Mouse (Mus musculus): ENCODE measurements around the gene Lrp8. TPM values are rescaled to one million over a fixed set of nuclear protein-coding genes. Genes with fewer than 3 reads are reported as not detected.

Gene Lrp8
- polyA plus RNA-seq, 1 experiment from 2014 or later: 1.2 TPM

DNA sequence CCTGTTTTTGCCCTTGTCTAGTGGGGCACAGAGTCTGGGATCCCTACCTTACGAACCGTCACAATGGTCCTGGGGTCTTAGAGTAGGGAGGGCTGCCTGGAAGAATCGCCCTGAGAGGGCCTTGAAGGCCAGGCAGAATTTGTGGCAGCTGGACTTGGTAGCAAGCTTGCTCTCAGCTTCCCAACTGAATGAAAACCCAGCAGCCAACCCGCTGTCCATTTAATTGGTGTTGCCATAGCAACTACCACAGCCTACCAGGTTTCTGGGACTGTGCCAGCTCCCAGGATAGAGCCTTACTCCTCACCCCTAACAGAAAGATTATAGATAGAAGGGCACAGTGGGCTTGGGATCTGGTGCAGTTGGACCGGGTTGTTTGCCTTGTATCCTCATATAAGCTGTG is 34.7 kb downstream of the Lrp8 start:
- H3K9ac ChIP-seq (replicated peaks; ENCODE audit: low read length): no peak overlapping the region
- H3K36me3 ChIP-seq (ENCODE audit: insufficient read depth, low read length): no peaks in the 10 kb centered on the region
- H3K9me3 ChIP-seq (ENCODE audit: low read length): no peaks in the 10 kb centered on the region
- no peak overlapping the region for H3K4me2 ChIP-seq (replicated peaks; ENCODE audit: low read depth, low read length)
- no peak for ATAC-seq (ENCODE audit: low FRiP score, low TSS enrichment)
- 75% methylated on average over 5 of the region's 5 CpGs for WGBS
- peaks cover 15% of the 10 kb centered on the region for H3K4me1 ChIP-seq (ENCODE audit: insufficient read depth, low read length)
- H3K4me3 ChIP-seq (ENCODE audit: low read length): no peak overlapping the region
- no peaks in the 10 kb centered on the region for H3K27me3 ChIP-seq (ENCODE audit: insufficient read depth, low read length)
- no peak overlapping the region for H3K27ac ChIP-seq (ENCODE audit: low read length)

GRCm38 (mm10) chr4:107837910-107838309 is 35.8 kb downstream of the Lrp8 start:
- WGBS: 83% methylated on average over 3 of the region's 3 CpGs
- peaks cover 15% of the 10 kb centered on the region for H3K4me1 ChIP-seq (ENCODE audit: insufficient read depth, low read length)
- no peaks in the 10 kb centered on the region for H3K9me3 ChIP-seq (ENCODE audit: low read length)
- no peaks in the 10 kb centered on the region for H3K36me3 ChIP-seq (ENCODE audit: insufficient read depth, low read length)
- no peak overlapping the region for H3K4me3 ChIP-seq (ENCODE audit: low read length)
- H3K27ac ChIP-seq (ENCODE audit: low read length): no peak overlapping the region
- H3K4me2 ChIP-seq (replicated peaks; ENCODE audit: low read depth, low read length): no peak overlapping the region
- H3K9ac ChIP-seq (replicated peaks; ENCODE audit: low read length): no peak overlapping the region
- H3K27me3 ChIP-seq (ENCODE audit: insufficient read depth, low read length): no peaks in the 10 kb centered on the region
- no peak for ATAC-seq (ENCODE audit: low FRiP score, low TSS enrichment)

GRCm38 (mm10) chr4:107843687-107844086 is 41.6 kb downstream of the Lrp8 start:
- WGBS: 74% methylated on average over 8 of the region's 8 CpGs
- Histone ChIP-seq H3K27me3 (ENCODE audit: insufficient read depth, low read length) (peaks cover 11% of the 10 kb centered on the region), H3K4me2 (replicated peaks; ENCODE audit: low read depth, low read length) (no peak overlapping the region), H3K9me3 (ENCODE audit: low read length) (no peaks in the 10 kb centered on the region), H3K36me3 (ENCODE audit: insufficient read depth, low read length) (no peaks in the 10 kb centered on the region), H3K27ac (ENCODE audit: low read length) (no peak overlapping the region), H3K4me3 (ENCODE audit: low read length) (no peak overlapping the region), H3K9ac (replicated peaks; ENCODE audit: low read length) (no peak overlapping the region), H3K4me1 (ENCODE audit: insufficient read depth, low read length) (peaks cover 2% of the 10 kb centered on the region; the same call in 1 of the 2 replicates)
- ATAC-seq (ENCODE audit: low FRiP score, low TSS enrichment): no peak

DNA sequence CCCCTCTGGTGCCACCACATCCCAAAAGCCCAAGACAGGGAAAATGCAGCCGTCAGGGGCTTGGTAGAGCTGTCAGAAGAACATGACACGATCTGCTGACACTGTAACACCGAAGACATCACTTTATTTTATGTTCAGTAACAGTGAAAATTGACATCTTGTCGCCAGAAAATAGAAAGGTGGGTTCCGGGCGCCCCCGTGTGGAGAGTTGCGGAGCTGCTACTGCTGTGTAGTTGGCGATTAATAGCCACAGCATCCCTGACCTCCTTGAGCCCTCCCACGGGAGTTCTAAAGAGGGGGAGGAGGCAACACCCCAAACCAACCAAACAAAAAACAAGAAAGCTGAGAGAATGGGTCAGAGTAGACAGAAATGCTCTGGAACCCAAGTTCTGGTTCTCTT is 42.9 kb downstream of the Lrp8 start:
- WGBS: 1% methylated on average over 10 of the region's 10 CpGs
- no peak; the same call in 1 of the 2 replicates for ATAC-seq (ENCODE audit: low FRiP score, low TSS enrichment)
- Histone ChIP-seq H3K27me3 (ENCODE audit: insufficient read depth, low read length) (peaks cover 11% of the 10 kb centered on the region), H3K4me1 (ENCODE audit: insufficient read depth, low read length) (peaks cover 2% of the 10 kb centered on the region; the same call in 1 of the 2 replicates), H3K4me2 (replicated peaks; ENCODE audit: low read depth, low read length) (no peak overlapping the region), H3K4me3 (ENCODE audit: low read length) (no peak overlapping the region), H3K27ac (ENCODE audit: low read length) (no peak overlapping the region), H3K36me3 (ENCODE audit: insufficient read depth, low read length) (no peaks in the 10 kb centered on the region), H3K9me3 (ENCODE audit: low read length) (no peaks in the 10 kb centered on the region), H3K9ac (replicated peaks; ENCODE audit: low read length) (no peak overlapping the region)

GRCm38 (mm10) chr4:107846795-107847194 is 44.7 kb downstream of the Lrp8 start:
- Histone ChIP-seq H3K27me3 (ENCODE audit: insufficient read depth, low read length) (peaks cover 11% of the 10 kb centered on the region), H3K36me3 (ENCODE audit: insufficient read depth, low read length) (no peaks in the 10 kb centered on the region), H3K9ac (replicated peaks; ENCODE audit: low read length) (no peak overlapping the region), H3K27ac (ENCODE audit: low read length) (no peak overlapping the region), H3K4me1 (ENCODE audit: insufficient read depth, low read length) (peaks cover 2% of the 10 kb centered on the region; the same call in 1 of the 2 replicates), H3K4me2 (replicated peaks; ENCODE audit: low read depth, low read length) (no peak overlapping the region), H3K4me3 (ENCODE audit: low read length) (no peak overlapping the region), H3K9me3 (ENCODE audit: low read length) (no peaks in the 10 kb centered on the region)
- 73% methylated on average over 7 of the region's 7 CpGs for WGBS
- no peak for ATAC-seq (ENCODE audit: low FRiP score, low TSS enrichment)

- Histone ChIP-seq H3K9me3 (ENCODE audit: low read length) (no peaks in the 10 kb centered on the region), H3K4me3 (ENCODE audit: low read length) (no peak overlapping the region), H3K4me1 (ENCODE audit: insufficient read depth, low read length) (peaks cover 2% of the 10 kb centered on the region; the same call in 1 of the 2 replicates), H3K27me3 (ENCODE audit: insufficient read depth, low read length) (peaks cover 11% of the 10 kb centered on the region), H3K9ac (replicated peaks; ENCODE audit: low read length) (no peak overlapping the region), H3K4me2 (replicated peaks; ENCODE audit: low read depth, low read length) (no peak overlapping the region), H3K27ac (ENCODE audit: low read length) (no peak overlapping the region), H3K36me3 (ENCODE audit: insufficient read depth, low read length) (no peaks in the 10 kb centered on the region)
- no peak for ATAC-seq (ENCODE audit: low FRiP score, low TSS enrichment)
- 76% methylated on average over 5 of the region's 5 CpGs for WGBS
Observed at GRCm38 (mm10) chr4:107848546-107848945, 46.5 kb downstream of the Lrp8 start.

DNA sequence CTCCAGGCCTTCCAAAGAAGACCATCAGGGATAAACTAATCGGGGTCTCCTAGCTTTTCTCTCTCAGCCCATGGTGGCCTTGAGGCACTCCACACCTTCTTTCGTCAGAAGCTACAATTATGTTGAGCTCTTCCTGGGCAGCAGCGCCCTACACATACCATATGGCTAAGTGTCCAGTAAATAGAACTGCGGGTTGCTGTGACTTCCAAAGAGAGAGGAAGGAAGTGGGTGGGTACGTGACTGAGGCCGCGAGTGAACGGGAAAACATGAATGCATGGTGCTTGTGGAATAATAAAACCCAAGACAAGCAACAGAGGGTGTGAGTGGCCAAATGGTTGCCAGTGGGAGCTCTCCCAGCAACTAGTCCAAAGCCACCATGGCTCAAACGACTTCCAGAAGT is 47.6 kb downstream of the Lrp8 start:
- 40% methylated on average over 9 of the region's 9 CpGs for WGBS
- H3K4me2 ChIP-seq (replicated peaks; ENCODE audit: low read depth, low read length): no peak overlapping the region

GRCm38 (mm10) chr4:107850091-107850490 is 48.0 kb downstream of the Lrp8 start:
- H3K4me2 ChIP-seq (replicated peaks; ENCODE audit: low read depth, low read length): no peak overlapping the region
- no peak overlapping the region for H3K9ac ChIP-seq (replicated peaks; ENCODE audit: low read length)
- no peaks in the 10 kb centered on the region for H3K4me1 ChIP-seq (ENCODE audit: insufficient read depth, low read length)
- H3K9me3 ChIP-seq (ENCODE audit: low read length): no peaks in the 10 kb centered on the region
- no peak overlapping the region for H3K27ac ChIP-seq (ENCODE audit: low read length)
- 0 out of 2 replicates have a peak, but pooled peaks have one; percentile 23 for ATAC-seq (ENCODE audit: low FRiP score, low TSS enrichment)
- peaks cover 11% of the 10 kb centered on the region for H3K27me3 ChIP-seq (ENCODE audit: insufficient read depth, low read length)
- H3K36me3 ChIP-seq (ENCODE audit: insufficient read depth, low read length): no peaks in the 10 kb centered on the region
- H3K4me3 ChIP-seq (ENCODE audit: low read length): no peak overlapping the region
- 71% methylated on average over 8 of the region's 8 CpGs for WGBS

More for the DNA sequence above, 47.6 kb downstream of the Lrp8 start:
- no peak overlapping the region for H3K4me3 ChIP-seq (ENCODE audit: low read length)
- no peaks in the 10 kb centered on the region for H3K36me3 ChIP-seq (ENCODE audit: insufficient read depth, low read length)
- H3K4me1 ChIP-seq (ENCODE audit: insufficient read depth, low read length): peaks cover 2% of the 10 kb centered on the region; the same call in 1 of the 2 replicates
- peaks cover 11% of the 10 kb centered on the region for H3K27me3 ChIP-seq (ENCODE audit: insufficient read depth, low read length)
- no peak overlapping the region for H3K27ac ChIP-seq (ENCODE audit: low read length)
- H3K9ac ChIP-seq (replicated peaks; ENCODE audit: low read length): no peak overlapping the region
- no peaks in the 10 kb centered on the region for H3K9me3 ChIP-seq (ENCODE audit: low read length)
- no peak for ATAC-seq (ENCODE audit: low FRiP score, low TSS enrichment)

DNA sequence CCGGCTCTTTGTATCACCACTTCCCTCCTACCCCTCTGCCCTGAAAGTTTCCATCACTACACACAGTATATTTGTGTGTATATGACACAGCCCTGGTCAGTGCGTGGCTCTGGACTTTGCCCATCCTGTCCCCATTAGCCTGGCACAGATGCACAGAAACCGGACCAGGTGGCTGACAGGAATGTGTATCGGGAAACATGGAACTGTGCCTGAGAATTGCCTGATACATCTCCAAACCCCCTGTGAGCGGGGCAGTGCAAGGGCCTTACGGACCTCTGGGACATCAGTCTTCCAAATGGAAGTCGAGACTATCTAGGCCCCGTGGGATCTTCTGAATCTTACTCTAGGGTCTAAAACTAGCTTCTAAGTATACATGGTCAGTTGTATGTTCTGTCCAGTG is 51.3 kb downstream of the Lrp8 start:
- WGBS: 91% methylated on average over 8 of the region's 8 CpGs

DNA sequence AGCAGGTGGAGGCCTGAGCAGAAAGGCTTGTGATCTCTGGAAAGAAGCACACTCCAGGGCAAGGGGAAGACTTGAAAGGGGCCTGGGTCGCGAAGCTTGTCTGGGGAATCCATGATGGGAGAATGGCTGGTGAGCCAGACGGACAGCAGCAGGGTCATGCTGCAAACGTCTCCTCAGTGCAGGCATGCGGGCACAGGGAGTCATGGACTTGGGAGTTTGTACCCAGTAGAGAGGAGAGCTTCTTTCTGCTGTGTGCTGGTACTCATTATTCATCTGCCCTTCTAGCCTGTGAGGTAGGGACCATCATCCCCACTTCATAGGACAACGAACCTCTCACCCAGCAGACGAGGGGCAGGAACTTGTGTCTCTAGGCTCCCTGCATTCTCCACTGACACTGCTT is 51.8 kb downstream of the Lrp8 start:
- no peak overlapping the region for H3K4me2 ChIP-seq (replicated peaks; ENCODE audit: low read depth, low read length)

More for the DNA sequence above, 51.3 kb downstream of the Lrp8 start:
- Histone ChIP-seq H3K4me1 (ENCODE audit: insufficient read depth, low read length) (no peaks in the 10 kb centered on the region), H3K4me2 (replicated peaks; ENCODE audit: low read depth, low read length) (no peak overlapping the region), H3K36me3 (ENCODE audit: insufficient read depth, low read length) (no peaks in the 10 kb centered on the region), H3K9ac (replicated peaks; ENCODE audit: low read length) (no peak overlapping the region), H3K9me3 (ENCODE audit: low read length) (no peaks in the 10 kb centered on the region), H3K27me3 (ENCODE audit: insufficient read depth, low read length) (no peaks in the 10 kb centered on the region), H3K4me3 (ENCODE audit: low read length) (no peak overlapping the region), H3K27ac (ENCODE audit: low read length) (no peak overlapping the region)
- no peak for ATAC-seq (ENCODE audit: low FRiP score, low TSS enrichment)

More for the DNA sequence above, 51.8 kb downstream of the Lrp8 start:
- ATAC-seq (ENCODE audit: low FRiP score, low TSS enrichment): no peak
- Histone ChIP-seq H3K4me3 (ENCODE audit: low read length) (no peak overlapping the region), H3K27me3 (ENCODE audit: insufficient read depth, low read length) (no peaks in the 10 kb centered on the region), H3K36me3 (ENCODE audit: insufficient read depth, low read length) (no peaks in the 10 kb centered on the region), H3K27ac (ENCODE audit: low read length) (no peak overlapping the region), H3K4me1 (ENCODE audit: insufficient read depth, low read length) (no peaks in the 10 kb centered on the region), H3K9ac (replicated peaks; ENCODE audit: low read length) (no peak overlapping the region), H3K9me3 (ENCODE audit: low read length) (no peaks in the 10 kb centered on the region)
- 92% methylated on average over 7 of the region's 7 CpGs for WGBS
